Mouse (Mus musculus): ENCODE data around the gene Klhl8. TPM values are rescaled to one million over a fixed set of nuclear protein-coding genes. Genes with fewer than 3 reads are reported as not detected.

Klhl8 gene
- polyA plus RNA-seq, 1 experiment from 2014 or later = 18.2 TPM

DNA sequence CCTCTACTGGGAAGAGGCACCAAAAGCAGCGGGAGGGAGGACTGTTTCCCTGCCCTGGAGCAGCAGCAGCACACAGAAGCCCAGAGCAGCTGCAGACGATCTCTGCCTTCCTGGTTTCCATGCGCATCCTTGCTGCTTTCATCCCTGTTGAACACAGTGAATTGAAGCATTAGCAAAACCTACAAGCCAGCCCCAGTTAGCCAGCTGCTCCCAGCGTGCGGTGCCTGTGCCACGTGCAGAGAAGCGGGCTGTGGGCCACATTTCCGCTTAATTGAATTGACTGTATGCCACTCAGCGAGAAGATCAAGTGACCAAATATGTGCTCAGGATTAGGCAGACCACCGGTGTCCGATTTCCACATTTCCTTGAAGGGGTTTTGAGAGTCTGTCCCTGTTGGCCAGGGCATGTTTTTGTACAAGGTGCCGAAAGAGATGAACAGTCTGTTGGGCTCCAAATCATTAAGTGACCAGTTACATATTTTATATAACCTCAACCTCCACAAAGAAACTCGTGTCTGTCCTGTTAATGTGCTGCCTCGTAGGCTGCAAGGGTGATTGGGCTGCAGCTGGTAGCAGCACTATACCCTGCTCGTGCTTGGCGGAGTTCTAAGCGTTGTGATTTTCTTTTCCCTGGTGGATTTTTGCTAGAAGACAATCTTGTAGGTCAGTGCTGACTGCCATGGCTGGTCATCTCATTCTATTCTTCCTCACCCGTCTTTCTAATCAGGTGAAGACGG is 65.5 kb downstream of the Klhl8 start:
- 31% methylated on average over 19 of the region's 19 CpGs for WGBS
- 0 out of 2 replicates have a peak overlapping the region, but pooled peaks have one; percentile 17 for H3K27ac ChIP-seq (replicated peaks)

DNA sequence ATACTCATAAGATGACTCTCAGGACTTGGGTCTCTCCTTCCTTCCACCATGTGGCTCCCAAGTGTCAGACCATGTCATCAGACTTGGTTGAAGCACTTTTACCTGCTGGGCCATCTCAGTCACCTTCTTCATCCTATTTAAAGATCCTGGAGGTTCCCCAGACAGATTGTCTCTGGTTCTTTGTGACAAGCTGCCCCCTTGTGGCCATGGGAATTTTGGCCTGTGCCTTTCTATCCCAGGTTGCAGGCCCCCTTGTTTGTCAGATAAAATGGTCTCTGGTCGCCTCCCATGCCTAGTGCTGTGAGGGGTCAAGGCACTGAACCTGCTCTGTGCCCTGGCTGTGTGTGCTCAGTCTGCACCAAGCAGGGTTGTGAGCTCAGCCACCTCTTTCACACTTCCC is 67.1 kb downstream of the Klhl8 start:
- WGBS = 70% methylated on average over 1 of the region's 1 CpGs
- Histone ChIP-seq H3K9me3 (replicated peaks) (no peaks in the 10 kb centered on the region), H3K4me2 (replicated peaks) (no peak overlapping the region), H3K9ac (no peak overlapping the region), H3K27me3 (no peaks in the 10 kb centered on the region; the same call in 1 of the 2 replicates), H3K27ac (replicated peaks) (no peak overlapping the region), H3K4me1 (peaks cover 20% of the 10 kb centered on the region), H3K36me3 (0 out of 2 replicates have a peak, but pooled peaks cover 16% of the 10 kb centered on the region), H3K4me3 (replicated peaks) (no peak overlapping the region)
- ATAC-seq (ENCODE audit: insufficient number of reproducible peaks, low FRiP score, low TSS enrichment, low read depth) = no peak

More for the DNA sequence above, 65.5 kb downstream of the Klhl8 start:
- peaks cover 26% of the 10 kb centered on the region; the same call in 1 of the 2 replicates for H3K36me3 ChIP-seq
- H3K4me2 ChIP-seq (replicated peaks) = no peak overlapping the region
- no peaks in the 10 kb centered on the region for H3K9me3 ChIP-seq (replicated peaks)
- no peaks in the 10 kb centered on the region; the same call in 1 of the 2 replicates for H3K27me3 ChIP-seq
- peak; percentile 61; the same call in 1 of the 2 replicates for ATAC-seq (ENCODE audit: insufficient number of reproducible peaks, low FRiP score, low TSS enrichment, low read depth)
- H3K9ac ChIP-seq = no peak overlapping the region
- H3K4me1 ChIP-seq = peaks cover 15% of the 10 kb centered on the region
- H3K4me3 ChIP-seq (replicated peaks) = no peak overlapping the region

DNA sequence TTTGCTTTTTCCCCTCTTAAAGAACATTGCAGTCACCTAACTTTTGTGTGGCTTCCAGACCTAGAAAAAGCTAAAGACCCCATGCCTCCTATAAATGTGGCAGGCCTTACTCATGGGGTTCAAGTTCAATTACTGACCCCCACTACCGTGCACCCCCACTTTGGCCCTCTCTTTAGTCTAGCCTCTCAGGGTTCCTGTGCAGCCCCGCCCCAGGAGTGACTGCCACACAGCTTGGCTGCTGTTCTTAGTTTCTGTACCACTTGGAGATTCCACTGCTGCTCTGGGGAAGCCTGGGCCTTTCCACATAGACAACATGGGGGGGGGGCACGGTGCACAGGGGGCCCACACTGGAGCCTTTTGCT is 71.8 kb downstream of the Klhl8 start:
- Histone ChIP-seq H3K27me3 (no peaks in the 10 kb centered on the region), H3K27ac (replicated peaks) (no peak overlapping the region), H3K4me1 (peaks cover 11% of the 10 kb centered on the region; the same call in 1 of the 2 replicates), H3K4me3 (replicated peaks) (no peak overlapping the region), H3K9me3 (replicated peaks) (no peaks in the 10 kb centered on the region), H3K4me2 (replicated peaks) (no peak overlapping the region), H3K9ac (no peak overlapping the region), H3K36me3 (peaks cover 20% of the 10 kb centered on the region; the same call in 1 of the 2 replicates)
- 77% methylated on average over 3 of the region's 3 CpGs for WGBS
- no peak for ATAC-seq (ENCODE audit: insufficient number of reproducible peaks, low FRiP score, low TSS enrichment, low read depth)

DNA sequence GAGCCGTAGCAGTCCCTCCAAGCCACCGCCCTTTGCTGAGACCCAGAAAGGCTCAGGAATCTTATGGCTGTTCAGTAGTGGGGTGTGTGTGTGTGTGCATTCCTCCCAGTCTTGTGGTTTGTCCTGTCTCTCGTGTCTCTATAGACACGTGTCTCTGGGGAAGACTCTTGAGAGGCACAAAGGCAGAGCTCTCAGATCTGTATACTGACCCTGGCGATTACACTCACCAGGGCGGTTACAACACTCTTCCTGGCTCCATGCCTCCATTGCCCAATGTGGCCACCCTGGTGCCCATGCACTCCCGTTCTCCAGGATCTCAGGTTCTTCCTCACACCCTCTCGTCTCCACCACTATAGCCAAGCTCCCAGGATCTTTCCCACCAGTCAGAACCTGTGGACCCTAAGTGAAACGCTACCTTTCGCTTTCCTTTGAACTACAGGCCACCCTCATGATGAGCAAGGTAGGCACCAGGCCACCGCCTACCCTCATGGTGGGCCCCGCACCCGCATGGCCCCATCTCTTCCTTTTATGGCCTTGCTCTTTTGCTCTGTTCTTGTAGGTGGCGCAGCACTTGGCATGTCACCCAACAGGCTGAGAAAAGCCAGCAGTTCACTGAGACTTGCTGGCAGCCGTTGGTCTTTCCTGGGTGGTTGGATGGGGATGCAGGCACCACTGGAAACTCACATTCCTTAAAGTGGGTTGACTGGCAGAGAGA is 72.4 kb downstream of the Klhl8 start:
- Histone ChIP-seq H3K9me3 (replicated peaks) (no peaks in the 10 kb centered on the region), H3K27me3 (no peaks in the 10 kb centered on the region), H3K36me3 (peaks cover 26% of the 10 kb centered on the region; the same call in 1 of the 2 replicates), H3K4me2 (replicated peaks) (no peak overlapping the region), H3K9ac (no peak overlapping the region), H3K27ac (replicated peaks) (no peak overlapping the region), H3K4me1 (peaks cover 11% of the 10 kb centered on the region; the same call in 1 of the 2 replicates), H3K4me3 (replicated peaks) (no peak overlapping the region)
- ATAC-seq (ENCODE audit: insufficient number of reproducible peaks, low FRiP score, low TSS enrichment, low read depth) = peak; percentile 45
- 82% methylated on average over 15 of the region's 15 CpGs for WGBS

DNA sequence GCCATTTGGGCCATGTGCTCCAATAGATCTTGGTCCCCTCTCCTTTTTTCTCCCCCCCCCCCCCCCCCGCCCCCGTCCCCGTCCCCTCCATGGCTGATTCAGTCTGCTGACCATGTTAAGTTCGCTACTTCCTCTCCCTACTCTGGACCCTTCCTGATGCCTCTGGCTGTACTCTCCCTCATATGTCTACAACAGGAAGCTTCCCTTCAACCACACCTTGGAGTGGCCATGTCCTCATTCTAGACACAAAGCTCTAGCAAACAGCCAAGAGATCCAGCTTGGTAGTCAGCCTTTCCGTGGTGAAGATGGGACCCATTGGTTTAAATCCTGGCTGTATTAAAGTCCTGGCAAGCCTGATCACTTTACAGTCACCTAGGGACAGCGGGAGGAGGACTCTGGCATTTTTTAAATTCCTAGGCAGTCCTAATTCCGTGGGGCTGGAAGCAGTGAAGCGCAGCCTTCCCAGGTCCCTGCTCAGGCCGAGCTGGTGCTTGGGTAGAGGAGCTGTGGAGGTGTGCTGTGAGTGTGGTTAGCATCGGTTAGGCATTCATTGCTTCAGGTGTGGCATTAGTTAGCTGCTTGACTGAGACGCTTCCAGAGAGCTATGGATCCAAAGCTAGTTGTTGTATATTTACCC is 74.8 kb downstream of the Klhl8 start:
- 53% methylated on average over 10 of the region's 11 CpGs for WGBS
- Histone ChIP-seq H3K4me3 (replicated peaks) (no peak overlapping the region), H3K9ac (no peak overlapping the region), H3K4me2 (replicated peaks) (no peak overlapping the region), H3K9me3 (replicated peaks) (no peaks in the 10 kb centered on the region), H3K36me3 (peaks cover 19% of the 10 kb centered on the region; the same call in 1 of the 2 replicates), H3K27me3 (no peaks in the 10 kb centered on the region), H3K4me1 (peaks cover 11% of the 10 kb centered on the region; the same call in 1 of the 2 replicates), H3K27ac (replicated peaks) (no peak overlapping the region)
- no peak for ATAC-seq (ENCODE audit: insufficient number of reproducible peaks, low FRiP score, low TSS enrichment, low read depth)

DNA sequence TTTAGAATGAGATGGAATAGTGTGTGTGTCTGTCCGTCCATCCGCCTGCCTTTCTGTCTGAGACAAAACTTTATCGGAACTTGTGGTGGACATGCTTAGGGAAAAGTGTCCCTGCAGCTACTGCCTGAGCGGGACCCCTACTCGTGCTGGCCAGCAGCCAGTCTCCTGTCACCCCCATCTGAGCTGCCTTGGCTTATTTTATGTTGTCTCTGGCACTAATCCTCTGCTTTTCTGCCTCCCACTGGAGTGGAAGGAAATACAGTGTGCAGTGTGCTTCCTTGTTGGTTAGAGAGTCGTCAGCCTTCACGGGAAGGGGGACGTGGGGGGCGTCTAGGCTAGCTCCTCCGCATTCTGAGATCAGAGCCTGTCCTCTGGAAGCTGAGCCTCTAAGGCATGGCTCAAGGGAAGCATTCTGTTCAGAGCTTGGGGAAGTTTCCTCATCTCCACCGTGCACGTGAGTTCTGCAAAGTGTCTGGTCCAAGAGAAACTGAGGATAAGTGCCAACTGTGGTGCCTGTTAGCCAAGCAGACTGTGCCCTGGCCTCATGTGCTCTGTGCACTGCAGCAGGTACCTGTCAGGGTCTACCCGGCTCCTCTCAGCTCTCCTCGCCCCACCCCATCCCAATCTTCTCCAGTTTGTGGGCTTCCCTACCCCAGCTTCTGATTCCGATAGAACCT is 75.5 kb downstream of the Klhl8 start:
- Histone ChIP-seq H3K9ac (no peak overlapping the region), H3K4me2 (replicated peaks) (no peak overlapping the region), H3K4me3 (replicated peaks) (no peak overlapping the region), H3K4me1 (peaks cover 11% of the 10 kb centered on the region; the same call in 1 of the 2 replicates), H3K27me3 (no peaks in the 10 kb centered on the region), H3K27ac (replicated peaks) (no peak overlapping the region), H3K36me3 (peaks cover 15% of the 10 kb centered on the region; the same call in 1 of the 2 replicates), H3K9me3 (replicated peaks) (no peaks in the 10 kb centered on the region)
- ATAC-seq (ENCODE audit: insufficient number of reproducible peaks, low FRiP score, low TSS enrichment, low read depth) = no peak
- 68% methylated on average over 15 of the region's 15 CpGs for WGBS

DNA sequence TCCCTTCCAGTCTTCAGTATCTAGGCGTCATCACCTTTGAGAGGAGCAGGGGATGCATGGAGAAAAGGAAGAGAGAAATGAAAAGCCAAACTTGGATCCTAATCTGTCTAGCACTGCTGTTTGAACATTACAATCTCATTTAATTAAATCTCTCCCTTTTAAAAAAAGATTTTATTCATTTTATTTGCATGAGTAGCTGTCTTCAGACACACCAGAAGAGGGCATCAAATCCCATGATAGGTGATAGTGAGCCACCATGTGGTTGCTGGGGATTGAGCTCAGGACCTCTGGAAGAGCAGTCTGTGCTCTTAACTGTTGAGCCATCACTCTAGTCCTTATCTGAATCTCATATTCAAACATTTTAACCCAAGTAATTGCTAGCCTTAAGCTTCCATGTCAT is 80.2 kb downstream of the Klhl8 start:
- H3K36me3 ChIP-seq = peaks cover 15% of the 10 kb centered on the region; the same call in 1 of the 2 replicates
- H3K4me1 ChIP-seq = 0 out of 2 replicates have a peak, but pooled peaks cover 4% of the 10 kb centered on the region
- no peak overlapping the region for H3K27ac ChIP-seq (replicated peaks)
- H3K9me3 ChIP-seq (replicated peaks) = no peaks in the 10 kb centered on the region
- H3K4me2 ChIP-seq (replicated peaks) = no peak overlapping the region
- ATAC-seq (ENCODE audit: insufficient number of reproducible peaks, low FRiP score, low TSS enrichment, low read depth) = no peak
- H3K27me3 ChIP-seq = no peaks in the 10 kb centered on the region
- H3K9ac ChIP-seq = no peak overlapping the region
- no peak overlapping the region for H3K4me3 ChIP-seq (replicated peaks)
- 83% methylated on average over 1 of the region's 1 CpGs for WGBS

DNA sequence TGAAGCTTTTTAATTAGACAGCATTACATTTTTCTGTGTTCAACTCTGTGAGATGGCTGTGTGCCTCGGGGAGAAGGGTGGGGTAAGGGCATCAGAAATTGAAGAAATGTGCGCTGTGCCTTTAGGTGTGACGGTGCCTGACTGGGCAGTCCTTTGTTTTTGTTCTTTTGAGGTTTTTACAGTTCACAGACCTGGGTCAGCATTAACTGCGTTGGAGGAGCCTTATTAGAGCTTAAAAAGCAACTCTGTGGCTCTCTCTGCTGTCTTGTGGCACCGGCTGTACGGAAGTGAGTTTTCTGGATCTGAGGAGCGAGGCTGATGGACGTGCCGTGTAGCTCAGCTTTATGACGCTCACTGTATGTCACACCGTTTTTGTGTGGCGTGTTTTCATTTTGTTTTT is 81.9 kb downstream of the Klhl8 start:
- Histone ChIP-seq H3K4me3 (replicated peaks) (no peak overlapping the region), H3K9me3 (replicated peaks) (no peaks in the 10 kb centered on the region)
- 67% methylated on average over 12 of the region's 12 CpGs for WGBS

GRCm38 (mm10) chr5:103828729-103829128 is 82.3 kb downstream of the Klhl8 start:
- no peak overlapping the region for H3K27ac ChIP-seq (replicated peaks)
- no peak overlapping the region for H3K9ac ChIP-seq
- no peaks in the 10 kb centered on the region for H3K9me3 ChIP-seq (replicated peaks)
- no peak overlapping the region for H3K4me2 ChIP-seq (replicated peaks)
- H3K36me3 ChIP-seq = peaks cover 5% of the 10 kb centered on the region; the same call in 1 of the 2 replicates
- H3K4me3 ChIP-seq (replicated peaks) = no peak overlapping the region
- ATAC-seq (ENCODE audit: insufficient number of reproducible peaks, low FRiP score, low TSS enrichment, low read depth) = no peak
- WGBS = 61% methylated on average over 8 of the region's 8 CpGs
- H3K4me1 ChIP-seq = 0 out of 2 replicates have a peak, but pooled peaks cover 5% of the 10 kb centered on the region
- H3K27me3 ChIP-seq = no peaks in the 10 kb centered on the region

More for the DNA sequence above, 81.9 kb downstream of the Klhl8 start:
- no peak overlapping the region for H3K4me2 ChIP-seq (replicated peaks)
- no peaks in the 10 kb centered on the region for H3K27me3 ChIP-seq
- H3K4me1 ChIP-seq = 0 out of 2 replicates have a peak, but pooled peaks cover 4% of the 10 kb centered on the region
- H3K27ac ChIP-seq (replicated peaks) = no peak overlapping the region
- H3K36me3 ChIP-seq = peaks cover 10% of the 10 kb centered on the region; the same call in 1 of the 2 replicates
- no peak overlapping the region for H3K9ac ChIP-seq
- no peak for ATAC-seq (ENCODE audit: insufficient number of reproducible peaks, low FRiP score, low TSS enrichment, low read depth)

GRCm38 (mm10) chr5:103828304-103828703 is 82.8 kb downstream of the Klhl8 start:
- Histone ChIP-seq H3K4me3 (replicated peaks) (no peak overlapping the region), H3K4me1 (0 out of 2 replicates have a peak, but pooled peaks cover 8% of the 10 kb centered on the region), H3K36me3 (peaks cover 1% of the 10 kb centered on the region; the same call in 1 of the 2 replicates), H3K27ac (replicated peaks) (no peak overlapping the region), H3K4me2 (replicated peaks) (no peak overlapping the region), H3K9me3 (replicated peaks) (no peaks in the 10 kb centered on the region), H3K9ac (no peak overlapping the region), H3K27me3 (no peaks in the 10 kb centered on the region)
- 75% methylated on average over 21 of the region's 21 CpGs for WGBS
- no peak for ATAC-seq (ENCODE audit: insufficient number of reproducible peaks, low FRiP score, low TSS enrichment, low read depth)
